Mouse (Mus musculus) G1E (cell line): ENCODE results near the gene Scand1.

Experiments
- CTCF ChIP-seq: IDR thresholded peaks from 2 replicates; pipeline ENCODE4 v1.5.1; 2012; ENCODE audit warnings: low read depth, low read length, inconsistent platforms, mixed read lengths
- GATA1 ChIP-seq: IDR thresholded peaks from 2 replicates; pipeline ENCODE4 v1.6.1; 2012; ENCODE audit warnings: borderline replicate concordance, low read length, inconsistent platforms, mixed read lengths
- GATA2 ChIP-seq: IDR thresholded peaks from 2 replicates; pipeline ENCODE4 v1.6.1; 2012; ENCODE audit warnings: low read depth, low read length, inconsistent platforms, borderline replicate concordance
- POLR2AphosphoS5 ChIP-seq: IDR thresholded peaks from 2 replicates; pipeline ENCODE4 v1.6.1; 2012; ENCODE audit warnings: low read depth, low read length, inconsistent platforms; ENCODE audit not compliant: insufficient replicate concordance
- TAL1 ChIP-seq: conservative IDR thresholded peaks from 2 replicates; pipeline ENCODE4 v1.6.1; 2012; ENCODE audit warnings: low read depth, low read length, inconsistent platforms, mixed read lengths

DNA sequence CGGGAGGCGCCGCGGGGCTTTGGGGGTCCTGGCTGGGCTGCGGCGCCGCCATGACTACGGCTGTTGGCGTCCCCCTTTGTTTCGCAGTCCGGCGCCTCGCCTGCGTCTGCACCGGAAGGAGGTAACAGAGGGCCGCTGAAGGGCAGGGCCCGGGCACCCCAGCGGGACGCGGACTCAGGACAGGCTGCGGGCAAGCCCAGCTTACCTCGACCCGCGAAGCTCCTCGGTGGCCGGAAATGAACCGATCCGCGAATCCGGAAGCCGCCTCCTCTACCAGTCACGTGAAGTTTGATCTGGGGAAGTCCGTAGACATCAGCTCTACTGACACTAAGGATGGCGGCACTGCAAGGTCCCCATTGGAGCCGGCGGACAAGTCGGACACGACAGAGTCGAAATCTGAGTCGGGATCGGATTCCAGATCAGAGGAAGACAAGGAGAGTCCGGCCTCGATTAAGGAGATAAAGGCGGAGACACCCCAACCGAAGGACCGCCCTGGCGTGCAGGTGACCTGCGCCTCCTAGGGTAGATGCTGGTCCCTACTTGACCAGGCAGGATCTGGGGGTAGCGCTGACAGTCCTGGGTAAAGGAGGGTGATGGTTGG, at the start of gene Scand1, which contains the start of gene Cnbd2:
- no peak for TF ChIP-seq CTCF
- no peak for TF ChIP-seq GATA1
- 0 out of 2 replicates have a peak, but pooled peaks have one; percentile 46 for TF ChIP-seq POLR2AphosphoS5
- TF ChIP-seq TAL1 = no peak
- no peak for TF ChIP-seq GATA2
